Mouse (Mus musculus): ENCODE data around the gene Aldh1b1.

Gene Aldh1b1

DNA sequence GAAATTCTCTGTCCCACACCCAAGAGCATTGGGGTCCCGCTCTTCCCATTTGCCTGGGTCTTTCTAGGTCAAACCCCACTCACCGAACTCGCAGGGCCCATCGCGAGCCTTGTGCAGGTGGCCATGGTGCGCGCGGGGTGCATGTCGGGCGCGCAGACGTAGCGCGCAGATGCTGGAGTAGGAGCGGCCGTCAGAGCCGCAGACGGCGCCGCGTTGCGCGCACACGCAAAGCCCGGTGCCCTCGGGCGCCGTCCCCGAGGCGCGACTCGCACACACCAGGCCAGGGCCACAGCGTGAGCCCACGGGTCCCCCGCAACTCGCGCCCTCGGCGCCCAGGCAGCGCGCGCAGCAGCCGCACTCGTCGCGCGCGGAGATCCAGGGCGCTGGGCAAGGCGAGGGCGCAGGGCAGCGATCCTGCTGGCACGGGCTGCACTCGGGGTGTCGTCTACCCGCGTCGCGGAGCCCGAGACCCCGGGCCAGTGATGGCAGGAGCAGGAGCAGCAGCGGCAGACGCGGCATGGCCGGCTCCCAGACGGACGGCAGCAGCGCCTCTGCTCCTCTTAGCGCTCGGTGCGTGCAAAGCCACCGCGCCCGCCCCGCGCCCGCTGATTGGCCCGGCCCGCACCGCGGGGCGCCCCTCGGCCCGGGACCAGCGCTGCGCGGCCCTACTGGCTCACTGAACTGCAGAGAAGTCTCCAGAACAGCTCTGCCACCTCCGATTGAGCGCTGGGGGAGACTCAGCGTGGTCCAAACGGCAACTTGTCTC is 27.6 kb downstream of the Aldh1b1 start, which contains the start of gene Igfbpl1:
Gene Igfbpl1, minus strand, starts transcription at position 649 of the 766 bp plus-strand sequence.
- peak; percentile 51 for DNase-seq (ENCODE audit: low spot score)

DNA sequence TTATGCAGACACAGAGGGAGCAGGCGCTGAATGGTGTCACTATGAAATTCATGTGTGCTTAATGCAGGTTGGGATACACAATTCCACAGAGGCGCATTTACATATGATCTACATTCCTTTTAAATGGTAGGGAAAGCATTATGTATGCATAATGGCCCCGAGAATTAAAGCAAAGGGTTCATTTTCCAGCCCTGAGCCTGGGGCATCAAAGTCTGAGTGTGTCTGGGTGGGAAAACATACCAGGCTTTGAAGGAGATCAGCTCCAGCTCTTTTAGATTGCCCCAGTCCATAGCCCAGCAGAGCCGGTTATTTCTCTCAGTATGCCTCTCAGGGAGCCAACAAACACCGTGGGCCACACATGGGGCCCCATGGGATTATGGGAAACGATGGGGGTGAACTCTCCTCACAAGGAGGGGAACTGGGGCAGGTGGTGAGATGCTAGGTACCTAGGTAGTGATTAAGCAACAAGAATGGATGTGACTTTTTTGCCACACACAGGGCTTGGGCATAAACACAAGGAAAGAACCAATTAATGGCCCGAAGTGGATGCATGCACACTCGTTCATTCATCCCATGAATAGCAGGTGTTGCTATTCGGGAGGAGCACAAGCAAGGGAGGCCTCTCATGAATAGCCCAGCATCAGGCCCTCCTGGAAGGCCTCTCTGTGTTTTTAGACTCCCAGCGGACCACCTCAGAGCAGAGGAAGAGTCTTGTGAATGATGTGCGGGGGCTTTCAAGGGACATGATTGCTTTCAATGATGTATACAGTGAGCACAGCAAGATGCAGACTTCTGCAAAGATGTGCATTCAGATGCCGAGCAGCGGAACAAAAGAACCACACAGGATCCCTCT is 31.3 kb downstream of the Aldh1b1 start:
- DNase-seq (ENCODE audit: low spot score) = no peak

DNA sequence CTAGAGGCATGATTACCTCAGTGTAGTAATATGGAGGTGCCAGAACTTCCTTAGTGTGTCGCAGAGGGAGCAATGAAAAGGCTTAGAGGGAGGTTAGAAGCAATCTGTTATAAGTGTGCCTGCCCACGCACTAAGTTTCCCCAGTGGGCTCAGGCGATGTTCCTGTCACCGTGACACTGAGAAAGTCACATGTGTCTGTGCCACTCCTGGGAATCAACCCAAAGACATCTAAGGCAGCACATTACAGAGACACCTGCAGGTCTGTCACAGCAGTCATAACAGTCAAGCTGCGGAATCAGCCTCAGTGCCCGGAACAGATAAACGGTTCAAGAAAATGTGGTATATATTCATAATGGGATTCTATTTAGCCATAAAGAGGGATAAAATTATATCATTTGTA is 33.2 kb downstream of the Aldh1b1 start:
- DNase-seq (ENCODE audit: low spot score) = no peak

DNA sequence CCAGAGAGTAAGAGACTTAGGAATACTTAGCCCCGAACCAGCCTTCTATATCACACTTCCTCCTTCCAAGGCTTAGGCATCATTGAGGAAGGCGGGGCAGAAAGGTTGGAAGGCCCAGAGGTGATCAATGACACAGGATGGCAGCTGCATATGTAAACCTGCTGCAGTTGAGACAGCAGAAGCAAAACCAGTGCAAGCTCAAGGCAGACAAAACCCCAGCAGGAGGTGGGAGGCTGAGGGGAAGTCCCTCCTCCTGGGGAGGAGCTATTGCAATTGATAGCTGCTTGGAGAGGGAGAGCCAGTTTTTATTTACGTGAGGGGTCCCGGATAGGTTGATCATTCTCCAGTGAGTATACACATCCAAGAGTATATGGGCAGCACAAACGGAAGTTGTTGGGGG is 34.6 kb downstream of the Aldh1b1 start:
- no peak for DNase-seq (ENCODE audit: low spot score)

DNA sequence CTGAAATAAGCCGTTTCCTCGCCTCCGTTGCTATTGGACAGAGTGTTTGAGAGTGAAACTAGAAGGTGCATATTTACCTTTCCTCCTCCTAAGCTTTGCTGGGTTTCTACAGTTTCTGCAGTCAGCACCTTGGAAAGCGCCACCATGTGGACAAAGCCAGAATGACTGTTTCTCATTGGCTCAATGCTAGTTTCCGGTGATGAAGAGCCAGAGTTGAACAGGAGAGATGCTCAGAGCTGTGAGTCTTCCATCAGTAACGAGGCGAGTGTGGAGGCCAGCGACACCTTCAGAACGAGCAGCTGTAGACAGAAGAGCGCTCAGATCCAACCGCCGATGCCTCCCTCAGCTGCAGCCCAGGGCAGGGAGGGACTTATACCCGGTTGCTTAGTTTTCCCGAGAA is 45.5 kb downstream of the Aldh1b1 start:
- peak; percentile 70 for DNase-seq (ENCODE audit: low spot score)

DNA sequence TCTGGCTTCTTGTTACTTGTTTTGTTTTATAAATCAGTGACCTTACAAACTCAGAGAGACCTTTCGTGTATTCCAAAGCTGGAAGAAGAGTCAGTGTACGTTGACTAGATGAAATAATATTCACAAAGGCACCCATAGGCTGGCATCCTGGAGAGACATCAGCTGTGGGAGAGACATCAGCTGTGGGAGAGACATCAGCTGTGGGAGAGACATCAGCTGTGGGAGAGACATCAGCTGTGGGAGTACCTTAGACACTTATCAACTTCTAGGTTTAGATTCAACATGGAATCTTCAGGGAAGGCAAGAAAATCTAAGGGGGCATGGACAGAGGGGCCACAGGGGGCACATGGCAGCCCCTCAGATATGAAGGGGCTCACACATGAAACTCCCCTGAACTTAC is 47.4 kb downstream of the Aldh1b1 start:
- no peak for DNase-seq (ENCODE audit: low spot score)

DNA sequence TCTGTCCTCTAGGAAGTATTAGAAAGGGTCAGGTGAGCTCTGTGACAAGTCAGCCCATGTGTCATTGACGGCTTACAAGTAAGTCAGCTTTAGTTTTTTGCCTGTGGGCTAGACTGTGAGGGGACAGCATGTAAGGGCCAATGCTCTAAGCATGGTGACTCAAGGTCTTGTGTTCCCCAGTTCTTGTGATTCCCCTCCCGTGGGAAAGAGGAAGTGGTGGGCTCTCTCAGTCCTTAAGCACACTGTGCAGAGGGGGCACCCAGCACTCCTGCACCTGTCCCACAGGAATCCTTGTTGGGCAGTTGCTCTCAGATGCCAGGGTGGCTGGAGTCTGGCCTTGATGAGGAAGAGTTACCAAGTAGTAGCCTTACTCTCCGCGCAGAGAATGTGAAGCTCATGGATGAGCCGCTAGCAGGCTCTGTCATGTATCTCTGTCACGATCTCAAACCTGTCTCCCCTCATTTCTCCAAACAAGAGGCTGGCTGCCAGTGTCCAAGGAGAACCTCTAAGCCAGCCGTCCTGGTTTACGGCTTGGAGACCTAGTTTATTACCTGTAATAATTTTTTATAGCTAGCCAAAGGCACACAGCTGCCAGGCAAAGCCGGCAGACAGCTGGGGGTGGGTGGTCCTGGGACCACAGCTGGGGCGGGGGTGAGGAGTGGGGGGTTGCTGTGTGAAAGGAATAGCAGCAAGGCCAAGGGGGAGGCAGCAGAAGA is 49.4 kb downstream of the Aldh1b1 start, which contains the start of gene Stra6l:
Gene Stra6l, plus strand, starts transcription at position 556 of the 716 bp plus-strand sequence.
- DNase-seq (ENCODE audit: low spot score) = no peak

DNA sequence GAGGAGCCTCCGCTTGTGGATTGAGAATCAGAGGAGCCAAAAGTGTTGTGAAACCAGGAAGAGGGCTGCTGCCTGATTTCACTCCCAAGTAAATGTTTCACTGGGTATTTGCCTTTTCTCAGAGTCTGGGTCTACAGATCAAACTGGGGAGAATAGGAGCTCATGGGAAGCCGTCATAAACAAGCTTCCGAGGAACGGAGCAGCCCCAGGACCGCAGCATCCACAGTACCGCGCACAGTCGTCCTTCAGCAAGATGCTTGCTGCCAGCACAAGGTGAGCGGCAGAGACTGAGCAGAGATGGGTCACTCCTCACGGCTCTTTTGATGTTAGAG is 50.0 kb downstream of the Aldh1b1 start:
- DNase-seq (ENCODE audit: low spot score) = no peak

DNA sequence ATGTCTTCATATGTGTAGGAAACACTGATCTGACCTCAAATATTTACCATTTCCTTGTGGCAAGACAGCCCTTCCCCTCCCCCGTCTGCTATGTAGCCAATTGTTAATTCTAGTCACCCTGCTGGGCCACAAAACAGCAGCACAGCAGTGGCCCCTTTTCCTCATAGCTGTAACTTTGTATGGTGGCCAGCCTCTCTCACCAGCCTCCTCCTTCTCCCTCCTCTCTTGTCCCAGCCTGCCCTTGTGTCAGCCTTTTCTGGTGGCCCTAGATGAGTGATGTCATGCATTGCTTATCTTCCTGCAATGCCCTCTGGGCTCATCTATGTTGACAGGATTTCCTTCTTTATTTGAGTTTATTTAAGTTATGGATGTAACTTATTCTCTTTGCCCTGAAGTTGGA is 50.6 kb downstream of the Aldh1b1 start:
- DNase-seq (ENCODE audit: low spot score) = no peak

DNA sequence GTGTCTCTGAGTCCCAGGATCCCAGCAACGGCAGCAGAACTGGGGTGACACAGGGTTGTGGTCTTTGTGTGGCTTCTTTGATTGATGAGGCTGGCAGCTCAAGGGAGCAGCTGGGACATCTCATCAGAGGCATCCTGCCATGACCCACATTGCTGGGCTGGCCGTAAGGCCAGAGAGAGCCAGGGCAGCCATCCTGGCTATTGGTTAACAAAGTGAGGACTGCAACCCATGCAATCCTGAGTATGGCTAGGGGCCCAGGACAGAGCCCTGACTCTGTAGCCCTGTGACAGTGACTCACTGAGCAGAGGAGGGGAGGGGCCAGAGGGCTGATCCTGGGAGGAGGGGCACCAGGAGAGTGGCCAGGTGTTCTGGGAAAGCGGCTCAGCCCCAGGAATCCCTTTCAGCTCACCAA is 52.8 kb downstream of the Aldh1b1 start:
- DNase-seq (ENCODE audit: low spot score) = no peak

DNA sequence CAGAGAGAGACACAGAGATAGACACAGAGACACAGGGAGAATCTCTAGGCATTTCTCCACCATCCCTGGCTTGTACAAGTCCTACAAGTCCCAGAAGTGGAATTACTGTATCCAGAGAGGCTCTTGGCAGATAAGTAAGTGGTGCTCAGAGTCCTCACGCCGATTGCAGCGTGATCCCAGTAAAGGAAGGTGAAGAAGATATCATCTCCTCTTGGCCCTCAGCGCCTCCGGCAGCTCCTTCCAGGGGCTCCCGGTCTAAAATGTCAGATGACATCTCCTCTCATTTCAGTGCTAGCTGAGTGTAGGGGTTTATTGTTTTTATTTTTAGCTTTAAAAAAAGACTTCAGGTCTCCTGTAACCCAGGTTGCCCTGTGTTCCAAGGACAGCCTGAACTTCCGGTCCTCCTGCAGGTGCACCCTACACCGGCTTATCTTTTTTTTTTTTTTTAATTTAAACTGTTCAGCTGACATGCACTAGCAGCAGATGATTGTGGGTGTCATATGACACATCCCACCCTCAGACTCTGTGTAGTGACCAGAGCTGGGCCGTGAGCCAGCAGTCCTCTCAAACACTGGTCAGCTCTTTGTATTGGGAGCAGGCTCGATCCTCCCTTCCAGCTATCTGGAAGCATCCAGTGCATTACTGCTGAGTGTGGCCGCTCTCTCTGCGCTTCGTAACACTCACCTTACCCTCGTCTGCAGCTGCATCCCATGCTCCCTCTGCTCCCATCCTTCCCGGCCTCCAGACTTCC is 54.8 kb downstream of the Aldh1b1 start:
- no peak for DNase-seq (ENCODE audit: low spot score)

Measured in embryo, embryonic 10 days (tissue).